In the genomic region with DNA sequence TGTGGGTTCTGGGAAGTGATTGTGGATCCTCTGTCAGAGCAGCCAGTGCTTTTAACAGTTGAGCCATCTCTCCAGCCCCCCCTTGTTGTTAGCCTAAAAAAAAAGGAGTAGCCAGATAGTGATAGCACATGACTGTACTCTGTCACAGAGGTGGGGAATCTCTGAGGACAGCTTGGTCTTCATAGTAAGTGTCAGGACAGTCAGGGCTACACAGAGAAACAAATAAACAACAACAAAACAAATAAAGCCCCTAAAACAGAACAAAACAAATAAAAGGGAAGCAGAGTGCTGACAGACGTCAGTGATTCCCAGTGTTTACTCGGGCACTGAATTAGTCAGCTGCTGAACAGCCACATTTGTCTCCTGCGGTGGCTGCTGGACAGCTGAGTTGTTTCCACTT, we compare ENCODE assay signal across 28 mouse cellular contexts.
A peak's percentile ranks its signal among the peaks of the same experiment; 100 is the strongest.
DNase-seq lines count a peak whose midpoint lies in the region; ATAC-seq and TF ChIP-seq lines count a peak whose summit lies in the region.
"Had no signal": no experiment of that assay in that cellular context is flagged by ENCODE, and none has a peak within 500 bp of the region (broad histone marks: within the 10 kb centered on the region; RNA-seq: fewer than 3 reads in every experiment).

No protein-coding gene starts in this region.

- no peak for TF ChIP-seq CTCF in liver, postnatal 0 days (IDR thresholded peaks at IDR 0.05; ENCODE audit: low read depth)
- TF ChIP-seq CTCF in kidney, postnatal 0 days (IDR thresholded peaks at IDR 0.05; ENCODE audit: low read depth): no peak

- H3K27me3 ChIP-seq in liver, postnatal 0 days (ENCODE audit: insufficient read depth, low read length): no peaks in the 10 kb centered on the region
- no peaks in the 10 kb centered on the region for H3K27me3 ChIP-seq in liver, embryonic 12.5 days (replicated peaks)
- H3K27me3 ChIP-seq in kidney, postnatal 0 days (ENCODE audit: insufficient read depth, low read length): no peaks in the 10 kb centered on the region
- H3K27me3 ChIP-seq in hindbrain, embryonic 16.5 days (replicated peaks; ENCODE audit: control insufficient read depth, insufficient read depth, low read length): no peaks in the 10 kb centered on the region
- H3K27me3 ChIP-seq: embryonic facial prominence, embryonic 12.5 days; embryonic facial prominence, embryonic 15.5 days; forebrain, embryonic 12.5 days; forebrain, embryonic 15.5 days; heart, embryonic 12.5 days; heart, embryonic 15.5 days; hindbrain, embryonic 13.5 days had no signal

- H3K4me3 ChIP-seq in liver, postnatal 0 days (ENCODE audit: low read depth, low read length): no peak overlapping the region
- no peak overlapping the region for H3K4me3 ChIP-seq in liver, embryonic 12.5 days
- no peak overlapping the region for H3K4me3 ChIP-seq in kidney, postnatal 0 days (replicated peaks; ENCODE audit: low read depth, low read length)
- no peak overlapping the region for H3K4me3 ChIP-seq in hindbrain, embryonic 16.5 days (ENCODE audit: low read length)
- H3K4me3 ChIP-seq: embryonic facial prominence, embryonic 12.5 days; embryonic facial prominence, embryonic 15.5 days; erythroblast, embryonic 14.5 days; forebrain, embryonic 12.5 days; forebrain, embryonic 15.5 days; heart, embryonic 12.5 days; heart, embryonic 15.5 days; hindbrain, embryonic 10.5 days; hindbrain, embryonic 13.5 days had no signal

- peak; percentile 29 for DNase-seq in kidney, adult 9 months
- DNase-seq in kidney, adult 18-20 months: no peak
- DNase-seq in liver, postnatal 0 days: no peak
- peak; percentile 41 for DNase-seq in kidney, postnatal 0 days (ENCODE audit: low spot score)
- peak; percentile 35 for DNase-seq in kidney, postnatal 14 days
- DNase-seq: adrenal gland, postnatal 14 days; cerebellum, adult 11 months; cerebellum, adult 2 months; cerebellum, adult 9-11 months; cerebellum, postnatal 25 days; gastrocnemius, postnatal 25 days; heart, adult 18-20 months; heart, postnatal 10 days; heart, postnatal 36 days had no signal

- no peak for TF ChIP-seq EP300 in liver, postnatal 0 days (IDR thresholded peaks at IDR 0.05; ENCODE audit: low read depth)

- H3K36me3 ChIP-seq in liver, postnatal 0 days (replicated peaks; ENCODE audit: insufficient read depth, low read length): 0 out of 2 replicates have a peak, but pooled peaks cover 3% of the 10 kb centered on the region
- peaks cover 6% of the 10 kb centered on the region; the same call in 1 of the 2 replicates for H3K36me3 ChIP-seq in liver, embryonic 12.5 days
- H3K36me3 ChIP-seq in kidney, postnatal 0 days (ENCODE audit: insufficient read depth, low read length): 0 out of 2 replicates have a peak, but pooled peaks cover 4% of the 10 kb centered on the region
- H3K36me3 ChIP-seq in hindbrain, embryonic 16.5 days (ENCODE audit: control insufficient read depth, insufficient read depth, low read length): no peaks in the 10 kb centered on the region
- H3K36me3 ChIP-seq: embryonic facial prominence, embryonic 15.5 days; forebrain, embryonic 12.5 days; forebrain, embryonic 15.5 days; heart, embryonic 15.5 days; hindbrain, embryonic 10.5 days; hindbrain, embryonic 13.5 days had no signal

- H3K4me1 ChIP-seq in liver, postnatal 0 days (ENCODE audit: insufficient read depth): no peaks in the 10 kb centered on the region
- H3K4me1 ChIP-seq in liver, embryonic 12.5 days: no peaks in the 10 kb centered on the region
- H3K4me1 ChIP-seq in kidney, postnatal 0 days (replicated peaks; ENCODE audit: insufficient read depth, low read length): no peaks in the 10 kb centered on the region
- H3K4me1 ChIP-seq in hindbrain, embryonic 16.5 days (ENCODE audit: control insufficient read depth, insufficient read depth, low read depth, low read length): no peaks in the 10 kb centered on the region
- H3K4me1 ChIP-seq: embryonic facial prominence, embryonic 12.5 days; embryonic facial prominence, embryonic 15.5 days; forebrain, embryonic 12.5 days; forebrain, embryonic 15.5 days; heart, embryonic 12.5 days; heart, embryonic 15.5 days; hindbrain, embryonic 10.5 days; hindbrain, embryonic 13.5 days had no signal

- no peaks in the 10 kb centered on the region for H3K9me3 ChIP-seq in liver, postnatal 0 days (ENCODE audit: low read length)
- no peaks in the 10 kb centered on the region for H3K9me3 ChIP-seq in liver, embryonic 12.5 days (replicated peaks)
- no peaks in the 10 kb centered on the region for H3K9me3 ChIP-seq in kidney, postnatal 0 days (replicated peaks; ENCODE audit: low read length)
- H3K9me3 ChIP-seq in hindbrain, embryonic 16.5 days (ENCODE audit: control insufficient read depth, low read length): no peaks in the 10 kb centered on the region
- H3K9me3 ChIP-seq: embryonic facial prominence, embryonic 12.5 days; embryonic facial prominence, embryonic 15.5 days; forebrain, embryonic 12.5 days; forebrain, embryonic 15.5 days; heart, embryonic 12.5 days; heart, embryonic 15.5 days; hindbrain, embryonic 10.5 days; hindbrain, embryonic 13.5 days had no signal

- no peak overlapping the region for H3K4me2 ChIP-seq in liver, postnatal 0 days (ENCODE audit: low read depth, low read length)
- H3K4me2 ChIP-seq in liver, embryonic 12.5 days: no peak overlapping the region
- H3K4me2 ChIP-seq in kidney, postnatal 0 days (ENCODE audit: low read length): no peak overlapping the region
- H3K4me2 ChIP-seq in hindbrain, embryonic 16.5 days (ENCODE audit: low read length): no peak overlapping the region
- H3K4me2 ChIP-seq: embryonic facial prominence, embryonic 12.5 days; embryonic facial prominence, embryonic 15.5 days; forebrain, embryonic 12.5 days; forebrain, embryonic 15.5 days; heart, embryonic 12.5 days; heart, embryonic 15.5 days; hindbrain, embryonic 13.5 days had no signal

- no peak overlapping the region for H3K27ac ChIP-seq in liver, postnatal 0 days (ENCODE audit: low read depth)
- H3K27ac ChIP-seq in liver, embryonic 12.5 days: no peak overlapping the region
- peak overlapping the region; percentile 42; the same call in 1 of the 2 replicates for H3K27ac ChIP-seq in kidney, postnatal 0 days
- no peak overlapping the region for H3K27ac ChIP-seq in hindbrain, embryonic 16.5 days (ENCODE audit: low read depth, low read length)
- H3K27ac ChIP-seq: embryonic facial prominence, embryonic 12.5 days; embryonic facial prominence, embryonic 15.5 days; forebrain, embryonic 12.5 days; forebrain, embryonic 15.5 days; heart, embryonic 15.5 days; hindbrain, embryonic 10.5 days; hindbrain, embryonic 13.5 days; hindbrain, postnatal 0 days had no signal

- ATAC-seq in liver, postnatal 0 days: 0 out of 2 replicates have a peak, but pooled peaks have one; percentile 53
- no peak for ATAC-seq in liver, embryonic 12.5 days
- no peak for ATAC-seq in kidney, postnatal 0 days (replicated peaks; ENCODE audit: low FRiP score, low read depth)
- no peak for ATAC-seq in hindbrain, embryonic 16.5 days
- ATAC-seq: activated CD4-positive, CD25-positive, alpha-beta regulatory T cell, adult 4 months; CD4-positive, CD25-positive, alpha-beta regulatory T cell, adult 4 months; forebrain, embryonic 15.5 days; hindbrain, postnatal 0 days had no signal

- no peak overlapping the region for H3K9ac ChIP-seq in liver, postnatal 0 days (replicated peaks)
- H3K9ac ChIP-seq in liver, embryonic 12.5 days: no peak overlapping the region
- no peak overlapping the region for H3K9ac ChIP-seq in kidney, postnatal 0 days (ENCODE audit: low read depth, low read length)
- no peak overlapping the region for H3K9ac ChIP-seq in hindbrain, embryonic 16.5 days (ENCODE audit: low read depth, low read length)
- H3K9ac ChIP-seq: embryonic facial prominence, embryonic 12.5 days; embryonic facial prominence, embryonic 15.5 days; forebrain, embryonic 12.5 days; forebrain, embryonic 15.5 days; heart, embryonic 12.5 days; heart, embryonic 15.5 days; hindbrain, embryonic 13.5 days had no signal

- WGBS in liver, postnatal 0 days (ENCODE audit: insufficient replicate concordance): 34% methylated on average over 3 of the region's 3 CpGs
- 61% methylated on average over 3 of the region's 3 CpGs for WGBS in liver, embryonic 12.5 days (ENCODE audit: insufficient replicate concordance)
- 19% methylated on average over 3 of the region's 3 CpGs for WGBS in kidney, postnatal 0 days
- 63% methylated on average over 3 of the region's 3 CpGs for WGBS in hindbrain, embryonic 16.5 days

Comparison
In these comparisons a context has a peak if more than half of its experiments do, and no peak if none do; other contexts are left out.
1. DNase-seq: peak in kidney, adult 9 months (single experiment), kidney, postnatal 0 days (single experiment) and kidney, postnatal 14 days (single experiment); none in kidney, adult 18-20 months (single experiment) and liver, postnatal 0 days (single experiment).